Mouse (Mus musculus) hindbrain, postnatal 0 days (tissue): ENCODE results near the gene Catsperg2. TPM values are rescaled to one million over a fixed set of nuclear protein-coding genes. Genes with fewer than 3 reads are reported as not detected.

Source experiments
- ATAC-seq: fragments of 200-750 bp; cut with Nextera tagmentation; 2 replicates; pipeline ENCODE4 v1.8.0; 2017; ENCODE audit warnings: mild to moderate bottlenecking, moderate TSS enrichment, moderate library complexity
- DNase-seq: peaks from one replicate; pipeline ENCODE4 v3.0.0-alpha.2; 2015; ENCODE audit warnings: low spot score
- H3K27ac ChIP-seq: fragments of 300-500 bp; sonication (generic); 2 replicates; pipeline ENCODE4 v1.5.1; 2014; ENCODE audit warnings: mild to moderate bottlenecking
- H3K27me3 ChIP-seq: fragments of 300-500 bp; sonication (generic); 2 replicates; pipeline ENCODE4 v1.6.1; 2014; ENCODE audit warnings: low read length, mixed read lengths; ENCODE audit not compliant: insufficient read depth
- H3K36me3 ChIP-seq: fragments of 300-500 bp; sonication (generic); 2 replicates; pipeline ENCODE4 v1.6.1; 2014; ENCODE audit warnings: low read length, mixed read lengths; ENCODE audit not compliant: insufficient read depth
- H3K4me1 ChIP-seq: fragments of 300-500 bp; sonication (generic); 2 replicates; pipeline ENCODE4 v1.6.1; 2014; ENCODE audit warnings: antibody characterized with exemption, low read length, mixed read lengths; ENCODE audit not compliant: insufficient read depth
- H3K4me2 ChIP-seq: fragments of 300-500 bp; sonication (generic); 2 replicates; pipeline ENCODE4 v1.6.1; 2014; ENCODE audit warnings: low read depth, mild to moderate bottlenecking, low read length, moderate library complexity, mixed read lengths
- H3K4me3 ChIP-seq: fragments of 300-500 bp; sonication (generic); 2 replicates; pipeline ENCODE4 v1.5.1; 2014; ENCODE audit warnings: low read length
- H3K9ac ChIP-seq: fragments of 300-500 bp; sonication (generic); replicated peaks from 2 replicates; pipeline ENCODE4 v1.6.1; 2014; ENCODE audit warnings: mild to moderate bottlenecking, low read length, moderate library complexity, mixed read lengths
- H3K9me3 ChIP-seq: fragments of 300-500 bp; sonication (generic); 2 replicates; pipeline ENCODE4 v1.6.1; 2016; ENCODE audit warnings: low read length, mixed read lengths
- CTCF ChIP-seq: IDR thresholded peaks from 2 replicates; pipeline ENCODE4 v1.5.1; 2016; ENCODE audit warnings: antibody characterized with exemption, control low read depth, low read depth
- WGBS: fragments of 180-500 bp; shearing (Covaris S2); extraction: QIAGEN DNeasy Blood & Tissue Kit; methylation state at CpG from one replicate; pipeline ENCODE4 v1.1.7; 2014; 5-methylcytosine and 5-hydroxymethylcytosine counted together
- microRNA counts: library from miRNA; unstranded; fragments of <30 nt; microRNA quantifications from one replicate; lab custom pipeline; 2015
- microRNA-seq, 2 experiments: library from miRNA; unstranded; fragments of <30 nt; microRNA quantifications; one replicate each; pipeline ENCODE4; 2016
- polyA plus RNA-seq: library from polyadenylated mRNA; unstranded; fragments of >200 nt; fragmentation: Nextera tagmentation; extraction: Ambion mirVana; gene quantifications from 2 replicates; pipeline ENCODE4 v1.2.1, GENCODE M21; 2015
- total RNA-seq: library from RNA; depleted of rRNA; stranded (reverse); fragments of >200 nt; gene quantifications from 2 replicates; pipeline ENCODE4 v1.2.3, GENCODE M21; 2014; rRNA removed

Catsperg2 gene
- total and polyA plus RNA-seq, 2 experiments from 2014 or later, result 0.37 to 0.41 TPM

DNA sequence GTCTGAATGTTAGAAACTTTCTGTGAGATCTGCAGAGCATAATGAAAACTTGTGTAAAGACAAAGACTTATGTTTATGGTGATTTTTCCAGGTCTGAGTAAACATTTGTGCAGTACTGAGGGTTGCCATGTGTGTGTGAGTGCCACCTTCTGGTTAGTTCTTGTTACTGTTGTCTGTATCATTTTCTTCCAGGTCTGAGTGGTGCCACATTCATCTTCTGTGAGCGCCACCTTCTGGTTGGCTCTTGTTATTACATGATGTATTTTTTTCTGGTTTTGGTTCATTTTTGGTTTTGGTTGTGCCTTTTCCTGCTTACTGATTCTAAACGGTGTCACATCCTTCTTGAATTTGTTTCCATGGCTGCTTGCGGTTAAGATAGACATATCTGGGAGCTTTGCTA, 45.0 kb downstream of the Catsperg2 start:
- no peak overlapping the region for H3K4me2 ChIP-seq
- no peak overlapping the region for H3K4me3 ChIP-seq
- ATAC-seq, result 0 out of 2 replicates have a peak, but pooled peaks have one; percentile 53
- TF ChIP-seq CTCF, result peak; percentile 76
- H3K4me1 ChIP-seq, result no peaks in the 10 kb centered on the region
- WGBS, result 67% methylated on average over 3 of the region's 3 CpGs
- H3K9me3 ChIP-seq, result 0 out of 2 replicates have a peak, but pooled peaks cover 3% of the 10 kb centered on the region
- no peaks in the 10 kb centered on the region for H3K27me3 ChIP-seq
- no peak overlapping the region for H3K27ac ChIP-seq
- peak; percentile 58 for DNase-seq
- no peaks in the 10 kb centered on the region for H3K36me3 ChIP-seq
- no peak overlapping the region for H3K9ac ChIP-seq

MicroRNAs encoded within 50 kb of the gene (microRNA counts, 519-probe panel; counts per million panel counts)
- 1,133 counts per million, percentile 14 among the panel's probes with 10 or more counts for microRNA mmu-miR-1964 (lab: Ali Mortazavi, UCI)

Small RNAs within 50 kb of the gene (microRNA-seq; reads per million reads assigned to microRNA genes)
- gene Mir1964, result 1.6 to 3.6 reads per million in 2 experiments

Other genes starting within 250 kb of the Catsperg2 start
- gene Sipa1l3, start 208.4 kb downstream of the Catsperg2 start, total RNA-seq, result 108 and 110 TPM in 2 replicates
- 15.2 and 19.7 TPM in 2 replicates for gene Sipa1l3, start 208.4 kb downstream of the Catsperg2 start, polyA plus RNA-seq
- gene Zfp84, start 41.5 kb upstream of the Catsperg2 start, total RNA-seq, result 10.7 and 11.4 TPM in 2 replicates
- 5.8 and 6.5 TPM in 2 replicates for gene Zfp84, start 41.5 kb upstream of the Catsperg2 start, polyA plus RNA-seq
- 10.1 and 11.3 TPM in 2 replicates for gene Zfp30, start 57.0 kb upstream of the Catsperg2 start, total RNA-seq
- 10.8 and 10.9 TPM in 2 replicates for gene Zfp30, start 57.0 kb upstream of the Catsperg2 start, polyA plus RNA-seq
- gene Zfp790, start 89.1 kb upstream of the Catsperg2 start, total RNA-seq, result 6.2 and 6.4 TPM in 2 replicates
- 8.8 and 10.2 TPM in 2 replicates for gene Zfp790, start 89.1 kb upstream of the Catsperg2 start, polyA plus RNA-seq
- gene Zfp940, start 126.6 kb upstream of the Catsperg2 start, total RNA-seq, result 5.3 and 7.4 TPM in 2 replicates
- 8.6 and 10.3 TPM in 2 replicates for gene Zfp940, start 126.6 kb upstream of the Catsperg2 start, polyA plus RNA-seq
- 14.7 and 17.8 TPM in 2 replicates for gene Zfp420, start 132.9 kb upstream of the Catsperg2 start, total RNA-seq
- gene Zfp420, start 132.9 kb upstream of the Catsperg2 start, polyA plus RNA-seq, result 12.1 and 14.0 TPM in 2 replicates
- 16.1 and 16.8 TPM in 2 replicates for gene Zfp27, start 179.5 kb upstream of the Catsperg2 start, total RNA-seq
- 6.9 and 7.8 TPM in 2 replicates for gene Zfp27, start 179.5 kb upstream of the Catsperg2 start, polyA plus RNA-seq
- 5.8 and 6.6 TPM in 2 replicates for gene Zfp383, start 181.2 kb upstream of the Catsperg2 start, total RNA-seq
- gene Zfp383, start 181.2 kb upstream of the Catsperg2 start, polyA plus RNA-seq, result 4.1 and 4.8 TPM in 2 replicates
- 7.9 and 10.1 TPM in 2 replicates for gene Zfp74, start 227.1 kb upstream of the Catsperg2 start, total RNA-seq
- gene Zfp74, start 227.1 kb upstream of the Catsperg2 start, polyA plus RNA-seq, result 13.1 and 14.6 TPM in 2 replicates